Mouse (Mus musculus): ENCODE results near the gene Cckar. TPM values are rescaled to one million over a fixed set of nuclear protein-coding genes. Genes with fewer than 3 reads are reported as not detected.

Cckar gene
- 0.81 and 1.1 TPM in 2 replicates for polyA plus RNA-seq (2014; fragmentation: Nextera tagmentation; extraction: Ambion mirVana)

- DNase-seq (peak; percentile 58), ATAC-seq (ENCODE audit: low FRiP score, low TSS enrichment) (peak; percentile 69; the same call in 1 of the 2 replicates)
- Histone ChIP-seq H3K4me1 (ENCODE audit: control insufficient read depth, insufficient read depth, low read length) (peaks cover 14% of the 10 kb centered on the region; the same call in 1 of the 2 replicates), H3K36me3 (ENCODE audit: control insufficient read depth, insufficient read depth, low read length) (no peaks in the 10 kb centered on the region), H3K9me3 (ENCODE audit: control insufficient read depth, low read length) (no peaks in the 10 kb centered on the region), H3K4me3 (replicated peaks; ENCODE audit: low read depth, low read length) (no peak within 1 kb of the TSS), H3K27ac (replicated peaks; ENCODE audit: low read depth, low read length) (no peak within 1 kb of the TSS), H3K4me2 (ENCODE audit: low read length) (peak within 1 kb of the TSS; percentile 24), H3K9ac (replicated peaks; ENCODE audit: low read length) (no peak within 1 kb of the TSS), H3K27me3 (ENCODE audit: control insufficient read depth, insufficient read depth, low read length) (no peaks in the 10 kb centered on the region)
- WGBS, result 24% methylated on average over 11 of the region's 11 CpGs
Observed at GRCm38 (mm10) chr5:53707235-53708177, at the start of gene Cckar. Gene Cckar (minus strand): TSS chr5:53707705.

GRCm38 (mm10) chr5:53744061-53744460 is 36.6 kb upstream of the Cckar start:
- Histone ChIP-seq H3K9ac (replicated peaks; ENCODE audit: low read length) (no peak overlapping the region), H3K27me3 (ENCODE audit: control insufficient read depth, insufficient read depth, low read length) (no peaks in the 10 kb centered on the region), H3K4me2 (ENCODE audit: low read length) (no peak overlapping the region), H3K9me3 (ENCODE audit: control insufficient read depth, low read length) (no peaks in the 10 kb centered on the region), H3K4me1 (ENCODE audit: control insufficient read depth, insufficient read depth, low read length) (no peaks in the 10 kb centered on the region), H3K27ac (replicated peaks; ENCODE audit: low read depth, low read length) (no peak overlapping the region), H3K4me3 (replicated peaks; ENCODE audit: low read depth, low read length) (no peak overlapping the region), H3K36me3 (ENCODE audit: control insufficient read depth, insufficient read depth, low read length) (no peaks in the 10 kb centered on the region)
- no peak for ATAC-seq (ENCODE audit: low FRiP score, low TSS enrichment)
- WGBS, result 87% methylated on average over 2 of the region's 2 CpGs
- DNase-seq, result no peak

- H3K27ac ChIP-seq (replicated peaks; ENCODE audit: low read depth, low read length), result no peak overlapping the region
- no peaks in the 10 kb centered on the region for H3K4me1 ChIP-seq (ENCODE audit: control insufficient read depth, insufficient read depth, low read length)
- DNase-seq (no peak), ATAC-seq (ENCODE audit: low FRiP score, low TSS enrichment) (no peak)
- no peaks in the 10 kb centered on the region for H3K9me3 ChIP-seq (ENCODE audit: control insufficient read depth, low read length)
- no peak overlapping the region for H3K4me3 ChIP-seq (replicated peaks; ENCODE audit: low read depth, low read length)
- no peaks in the 10 kb centered on the region for H3K36me3 ChIP-seq (ENCODE audit: control insufficient read depth, insufficient read depth, low read length)
- H3K4me2 ChIP-seq (ENCODE audit: low read length), result no peak overlapping the region
- H3K27me3 ChIP-seq (ENCODE audit: control insufficient read depth, insufficient read depth, low read length), result no peaks in the 10 kb centered on the region
- 78% methylated on average over 10 of the region's 10 CpGs for WGBS
- no peak overlapping the region for H3K9ac ChIP-seq (replicated peaks; ENCODE audit: low read length)
Observed at GRCm38 (mm10) chr5:53732933-53733332, 25.4 kb upstream of the Cckar start.

GRCm38 (mm10) chr5:53727606-53728005 is 20.1 kb upstream of the Cckar start:
- 87% methylated on average over 3 of the region's 3 CpGs for WGBS
- Histone ChIP-seq H3K36me3 (ENCODE audit: control insufficient read depth, insufficient read depth, low read length) (no peaks in the 10 kb centered on the region), H3K27ac (replicated peaks; ENCODE audit: low read depth, low read length) (no peak overlapping the region), H3K9me3 (ENCODE audit: control insufficient read depth, low read length) (no peaks in the 10 kb centered on the region), H3K4me1 (ENCODE audit: control insufficient read depth, insufficient read depth, low read length) (no peaks in the 10 kb centered on the region), H3K4me2 (ENCODE audit: low read length) (no peak overlapping the region), H3K9ac (replicated peaks; ENCODE audit: low read length) (no peak overlapping the region), H3K4me3 (replicated peaks; ENCODE audit: low read depth, low read length) (no peak overlapping the region), H3K27me3 (ENCODE audit: control insufficient read depth, insufficient read depth, low read length) (no peaks in the 10 kb centered on the region)
- DNase-seq (no peak), ATAC-seq (ENCODE audit: low FRiP score, low TSS enrichment) (no peak)

- H3K27ac ChIP-seq (replicated peaks; ENCODE audit: low read depth, low read length), result no peak overlapping the region
- H3K9ac ChIP-seq (replicated peaks; ENCODE audit: low read length), result no peak overlapping the region
- no peaks in the 10 kb centered on the region for H3K9me3 ChIP-seq (ENCODE audit: control insufficient read depth, low read length)
- DNase-seq (no peak), ATAC-seq (ENCODE audit: low FRiP score, low TSS enrichment) (no peak)
- H3K4me1 ChIP-seq (ENCODE audit: control insufficient read depth, insufficient read depth, low read length), result no peaks in the 10 kb centered on the region
- H3K36me3 ChIP-seq (ENCODE audit: control insufficient read depth, insufficient read depth, low read length), result no peaks in the 10 kb centered on the region
- H3K27me3 ChIP-seq (ENCODE audit: control insufficient read depth, insufficient read depth, low read length), result no peaks in the 10 kb centered on the region
- H3K4me2 ChIP-seq (ENCODE audit: low read length), result no peak overlapping the region
- 79% methylated on average over 5 of the region's 5 CpGs for WGBS
- H3K4me3 ChIP-seq (replicated peaks; ENCODE audit: low read depth, low read length), result no peak overlapping the region
Observed at GRCm38 (mm10) chr5:53726011-53726410, 18.5 kb upstream of the Cckar start.

GRCm38 (mm10) chr5:53716462-53716861 is 9.0 kb upstream of the Cckar start:
- H3K27ac ChIP-seq (replicated peaks; ENCODE audit: low read depth, low read length), result no peak overlapping the region
- no peak for DNase-seq
- H3K9ac ChIP-seq (replicated peaks; ENCODE audit: low read length), result no peak overlapping the region
- H3K36me3 ChIP-seq (ENCODE audit: control insufficient read depth, insufficient read depth, low read length), result no peaks in the 10 kb centered on the region
- no peak overlapping the region for H3K4me2 ChIP-seq (ENCODE audit: low read length)
- no peaks in the 10 kb centered on the region for H3K4me1 ChIP-seq (ENCODE audit: control insufficient read depth, insufficient read depth, low read length)
- no peak for ATAC-seq (ENCODE audit: low FRiP score, low TSS enrichment)
- no peak overlapping the region for H3K4me3 ChIP-seq (replicated peaks; ENCODE audit: low read depth, low read length)
- 85% methylated on average over 5 of the region's 5 CpGs for WGBS
- H3K27me3 ChIP-seq (ENCODE audit: control insufficient read depth, insufficient read depth, low read length), result no peaks in the 10 kb centered on the region
- H3K9me3 ChIP-seq (ENCODE audit: control insufficient read depth, low read length), result no peaks in the 10 kb centered on the region

GRCm38 (mm10) chr5:53711277-53711676 is 3.8 kb upstream of the Cckar start:
- 50% methylated on average over 9 of the region's 9 CpGs for WGBS
- H3K36me3 ChIP-seq (ENCODE audit: control insufficient read depth, insufficient read depth, low read length), result no peaks in the 10 kb centered on the region
- no peak overlapping the region for H3K9ac ChIP-seq (replicated peaks; ENCODE audit: low read length)
- peaks cover 14% of the 10 kb centered on the region; the same call in 1 of the 2 replicates for H3K4me1 ChIP-seq (ENCODE audit: control insufficient read depth, insufficient read depth, low read length)
- no peak for DNase-seq
- no peak overlapping the region for H3K4me3 ChIP-seq (replicated peaks; ENCODE audit: low read depth, low read length)
- no peak overlapping the region for H3K27ac ChIP-seq (replicated peaks; ENCODE audit: low read depth, low read length)
- no peaks in the 10 kb centered on the region for H3K9me3 ChIP-seq (ENCODE audit: control insufficient read depth, low read length)
- no peaks in the 10 kb centered on the region for H3K27me3 ChIP-seq (ENCODE audit: control insufficient read depth, insufficient read depth, low read length)
- ATAC-seq (ENCODE audit: low FRiP score, low TSS enrichment), result no peak
- H3K4me2 ChIP-seq (ENCODE audit: low read length), result no peak overlapping the region

GRCm38 (mm10) chr5:53708191-53708590 is 686 bp upstream of the Cckar start:
- 26% methylated on average over 4 of the region's 4 CpGs for WGBS
- Histone ChIP-seq H3K4me2 (ENCODE audit: low read length) (no peak overlapping the region), H3K27ac (replicated peaks; ENCODE audit: low read depth, low read length) (no peak overlapping the region)

GRCm38 (mm10) chr5:53702686-53703085 is 4.8 kb downstream of the Cckar start:
- no peak overlapping the region for H3K4me2 ChIP-seq (ENCODE audit: low read length)
- no peak for ATAC-seq (ENCODE audit: low FRiP score, low TSS enrichment)
- no peaks in the 10 kb centered on the region for H3K36me3 ChIP-seq (ENCODE audit: control insufficient read depth, insufficient read depth, low read length)
- no peaks in the 10 kb centered on the region for H3K27me3 ChIP-seq (ENCODE audit: control insufficient read depth, insufficient read depth, low read length)
- H3K4me1 ChIP-seq (ENCODE audit: control insufficient read depth, insufficient read depth, low read length), result peaks cover 7% of the 10 kb centered on the region; the same call in 1 of the 2 replicates
- 93% methylated on average over 14 of the region's 14 CpGs for WGBS
- no peak overlapping the region for H3K9ac ChIP-seq (replicated peaks; ENCODE audit: low read length)
- H3K4me3 ChIP-seq (replicated peaks; ENCODE audit: low read depth, low read length), result no peak overlapping the region
- no peaks in the 10 kb centered on the region for H3K9me3 ChIP-seq (ENCODE audit: control insufficient read depth, low read length)
- no peak overlapping the region for H3K27ac ChIP-seq (replicated peaks; ENCODE audit: low read depth, low read length)
- no peak for DNase-seq

More at GRCm38 (mm10) chr5:53708191-53708590, 686 bp upstream of the Cckar start:
- DNase-seq (peak; percentile 16), ATAC-seq (ENCODE audit: low FRiP score, low TSS enrichment) (0 out of 2 replicates have a peak, but pooled peaks have one; percentile 46)
- no peaks in the 10 kb centered on the region for H3K36me3 ChIP-seq (ENCODE audit: control insufficient read depth, insufficient read depth, low read length)
- no peaks in the 10 kb centered on the region for H3K27me3 ChIP-seq (ENCODE audit: control insufficient read depth, insufficient read depth, low read length)
- H3K9me3 ChIP-seq (ENCODE audit: control insufficient read depth, low read length), result no peaks in the 10 kb centered on the region
- no peak overlapping the region for H3K9ac ChIP-seq (replicated peaks; ENCODE audit: low read length)
- peaks cover 14% of the 10 kb centered on the region; the same call in 1 of the 2 replicates for H3K4me1 ChIP-seq (ENCODE audit: control insufficient read depth, insufficient read depth, low read length)
- no peak overlapping the region for H3K4me3 ChIP-seq (replicated peaks; ENCODE audit: low read depth, low read length)
